Mouse (Mus musculus) mature B cell (primary cell): ENCODE data around the gene P4htm.
"Not testable (repeated sequence)": the region's sequence is repeated elsewhere in the genome, so short reads cannot be mapped to it uniquely, and the experiment has no call there.

Experiments
- in situ Hi-C: fragments of 300-500 bp; cut with MboI; formaldehyde crosslinking; loops from 2 replicates; pipeline ENCODE4 v1.14.3; 2019

P4htm gene

GRCm38 (mm10) chr9:108596998-108597764 is at the start of gene P4htm:
Gene P4htm (minus strand): TSS chr9:108597667.
- in situ Hi-C loops, result no loop called here

GRCm38 (mm10) chr9:108639825-108640224 is 42.4 kb upstream of the P4htm start:
- in situ Hi-C loops, result no loop called here

- in situ Hi-C loops, result no loop called here
These were observed 37.9 kb upstream of the P4htm start for GRCm38 (mm10) chr9:108635415-108635814.

GRCm38 (mm10) chr9:108633846-108634245 is 36.4 kb upstream of the P4htm start:
- in situ Hi-C loops, result no loop called here

- in situ Hi-C loops, result no loop called here
These were observed 34.9 kb upstream of the P4htm start for GRCm38 (mm10) chr9:108632375-108632774.

GRCm38 (mm10) chr9:108631631-108632256 is 34.3 kb upstream of the P4htm start:
- in situ Hi-C loops, result no loop called here

GRCm38 (mm10) chr9:108630683-108631082 is 33.2 kb upstream of the P4htm start:
- in situ Hi-C loops, result no loop called here

- in situ Hi-C loops, result no loop called here
These were observed 30.7 kb upstream of the P4htm start for GRCm38 (mm10) chr9:108628141-108628540.

- in situ Hi-C loops, result no loop called here
These were observed 29.0 kb upstream of the P4htm start for GRCm38 (mm10) chr9:108626498-108626897.

- in situ Hi-C loops, result no loop called here
These were observed 19.8 kb upstream of the P4htm start for GRCm38 (mm10) chr9:108617301-108617700.

GRCm38 (mm10) chr9:108611488-108611887 is 14.0 kb upstream of the P4htm start:
- in situ Hi-C loops, result no loop called here

GRCm38 (mm10) chr9:108608889-108609288 is 11.4 kb upstream of the P4htm start:
- in situ Hi-C loops, result no loop called here

- in situ Hi-C loops, result not testable (repeated sequence)
These were observed 10.5 kb upstream of the P4htm start for GRCm38 (mm10) chr9:108607929-108608328.

- in situ Hi-C loops, result no loop called here
These were observed 4.5 kb upstream of the P4htm start for GRCm38 (mm10) chr9:108601986-108602385.

- in situ Hi-C loops, result no loop called here
These were observed 2.5 kb upstream of the P4htm start for GRCm38 (mm10) chr9:108600011-108600410.

- in situ Hi-C loops, result no loop called here
These were observed 1.6 kb upstream of the P4htm start for GRCm38 (mm10) chr9:108599021-108599566.

- in situ Hi-C loops, result no loop called here
These were observed 3.1 kb downstream of the P4htm start for GRCm38 (mm10) chr9:108594354-108594753.

GRCm38 (mm10) chr9:108591462-108591861 is 6.0 kb downstream of the P4htm start:
- in situ Hi-C loops, result no loop called here

GRCm38 (mm10) chr9:108589229-108589628 is 8.2 kb downstream of the P4htm start:
- in situ Hi-C loops, result no loop called here

- in situ Hi-C loops, result no loop called here
These were observed 9.8 kb downstream of the P4htm start for GRCm38 (mm10) chr9:108587571-108588180.

- in situ Hi-C loops, result no loop called here
These were observed 18.1 kb downstream of the P4htm start for GRCm38 (mm10) chr9:108579344-108579690.

GRCm38 (mm10) chr9:108578545-108579343 is 18.7 kb downstream of the P4htm start, which contains the start of gene Wdr6:
Gene Wdr6 (minus strand): TSS chr9:108578739.
- in situ Hi-C loops, result no loop called here
